18 mouse cellular contexts compared by ENCODE assay signal in the genomic region with DNA sequence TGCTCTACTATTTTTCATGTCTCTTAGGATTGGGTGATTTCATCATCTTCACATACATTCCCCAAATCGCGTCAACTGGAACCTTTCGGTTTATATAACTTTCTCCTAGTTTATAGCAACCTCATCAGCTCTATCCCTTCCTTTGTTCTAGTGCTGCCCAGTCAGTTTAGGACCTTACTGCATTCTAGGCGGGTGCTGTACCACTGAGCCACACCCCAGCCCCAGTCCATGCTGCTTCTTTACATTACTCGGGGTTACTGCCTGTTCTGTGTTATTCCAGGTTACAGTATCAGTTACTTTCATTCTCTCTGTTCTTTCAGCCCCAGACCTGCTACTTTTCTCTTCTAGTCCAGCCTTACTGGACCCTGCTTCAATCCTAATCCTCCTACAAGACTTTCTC.
"Had no signal": no experiment of that assay in that cellular context is flagged by ENCODE, and none has a peak within 500 bp of the region (broad histone marks: within the 10 kb centered on the region; RNA-seq: fewer than 3 reads in every experiment).

No protein-coding gene starts in this region.

- DNase-seq: kidney, adult 18-20 months; kidney, adult 9 months; kidney, postnatal 14 days; kidney, postnatal 4 days; lung, postnatal 14 days; lung, postnatal 4 days; right cerebral cortex, postnatal 14 days; right cerebral cortex, postnatal 4 days; thymus, adult 2 months; thymus, postnatal 14 days; thymus, postnatal 4 days had no signal

- ATAC-seq: midbrain, embryonic 15.5 days had no signal

- H3K4me2 ChIP-seq: limb, embryonic 13.5 days; lung, embryonic 15.5 days; midbrain, embryonic 12.5 days; midbrain, embryonic 15.5 days had no signal

- H3K9me3 ChIP-seq: limb, embryonic 10.5 days; limb, embryonic 13.5 days; lung, embryonic 15.5 days; midbrain, embryonic 12.5 days; midbrain, embryonic 15.5 days had no signal

- H3K4me1 ChIP-seq: midbrain, embryonic 12.5 days; midbrain, embryonic 15.5 days had no signal

- H3K4me3 ChIP-seq: limb, embryonic 10.5 days; limb, embryonic 13.5 days; lung, embryonic 15.5 days; midbrain, embryonic 12.5 days; midbrain, embryonic 15.5 days; myocyte had no signal

- H3K36me3 ChIP-seq: limb, embryonic 13.5 days; lung, embryonic 15.5 days; midbrain, embryonic 12.5 days; midbrain, embryonic 15.5 days had no signal

- H3K9ac ChIP-seq: limb, embryonic 13.5 days; lung, embryonic 15.5 days; midbrain, embryonic 12.5 days; midbrain, embryonic 15.5 days had no signal

- H3K27ac ChIP-seq: limb, embryonic 13.5 days; midbrain, embryonic 12.5 days; midbrain, embryonic 15.5 days; stomach, postnatal 0 days had no signal

- H3K27me3 ChIP-seq: limb, embryonic 13.5 days; lung, embryonic 15.5 days; midbrain, embryonic 12.5 days; midbrain, embryonic 15.5 days had no signal
